Mouse (Mus musculus): ENCODE data around the gene Acp6. TPM values are rescaled to one million over a fixed set of nuclear protein-coding genes. Genes with fewer than 3 reads are reported as not detected.
"Not testable (repeated sequence)": the region's sequence is repeated elsewhere in the genome, so short reads cannot be mapped to it uniquely, and the experiment has no call there.

Gene Acp6
- 22.1 and 24.2 TPM in 2 replicates for polyA plus RNA-seq (2015; fragmentation: Nextera tagmentation; extraction: Ambion mirVana)

DNA sequence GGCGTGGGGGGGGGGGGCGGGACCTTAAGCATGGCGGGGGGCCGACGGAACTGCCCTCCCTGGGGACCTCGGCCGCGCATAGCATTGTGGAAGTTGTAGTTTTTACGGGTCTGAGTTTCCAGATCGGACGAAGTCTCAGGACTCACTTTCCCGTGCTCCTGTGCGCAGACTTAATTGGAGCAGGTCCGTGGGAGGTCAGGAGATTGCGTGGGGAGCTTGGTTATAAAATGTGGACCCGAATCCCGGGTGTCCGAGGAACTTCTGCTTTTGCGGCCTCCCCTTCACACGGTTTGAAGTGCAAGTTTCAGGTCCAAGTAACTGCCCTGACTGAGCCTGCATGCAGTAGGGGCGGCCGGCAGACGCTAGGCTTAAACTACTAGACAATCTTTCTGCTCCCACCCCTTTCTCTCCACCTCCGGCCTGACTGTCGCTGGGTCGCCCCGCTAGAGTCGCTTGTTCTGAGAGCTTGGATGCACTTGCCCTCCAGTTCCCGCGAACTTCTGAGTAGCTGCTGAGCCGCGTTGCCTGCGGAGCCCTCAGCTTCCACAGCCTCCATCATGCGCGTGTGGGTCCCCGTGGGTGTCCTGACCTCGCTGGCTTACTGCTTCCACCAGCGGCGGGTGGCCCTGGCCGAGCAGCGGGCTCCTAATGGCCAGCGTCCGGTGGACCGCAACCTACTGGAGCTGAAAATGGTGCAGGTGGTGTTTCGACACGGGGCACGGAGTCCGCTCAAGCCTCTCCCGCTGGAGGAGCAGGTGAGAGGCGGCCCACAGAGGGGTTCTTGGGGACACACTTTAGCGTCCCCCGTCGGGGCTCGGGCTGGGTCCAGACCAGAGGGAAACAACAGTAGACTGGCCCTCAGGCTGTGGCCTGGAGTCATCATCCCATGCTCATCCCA is at the start of gene Acp6:
Acp6 (plus strand) TSS at position 167 of the 898 bp plus-strand sequence.
- no peaks in the 10 kb centered on the region for H3K27me3 ChIP-seq (replicated peaks; ENCODE audit: control insufficient read depth, insufficient read depth, low read length)
- peak within 1 kb of the TSS; percentile 67 for H3K4me3 ChIP-seq (ENCODE audit: low read length)
- ATAC-seq, result peak; percentile 96
- peak within 1 kb of the TSS; percentile 74 for H3K4me2 ChIP-seq (ENCODE audit: low read length)
- peak within 1 kb of the TSS; percentile 74 for H3K9ac ChIP-seq (ENCODE audit: low read depth, low read length)
- H3K4me1 ChIP-seq (ENCODE audit: control insufficient read depth, insufficient read depth, low read depth, low read length), result peaks cover 2% of the 10 kb centered on the region
- H3K36me3 ChIP-seq (ENCODE audit: control insufficient read depth, insufficient read depth, low read length), result no peaks in the 10 kb centered on the region
- no peaks in the 10 kb centered on the region for H3K9me3 ChIP-seq (ENCODE audit: control insufficient read depth, low read length)
- peak within 1 kb of the TSS; percentile 61; the same call in 1 of the 2 replicates for H3K27ac ChIP-seq (ENCODE audit: low read depth, low read length)
- WGBS, result under 1% methylated on average over 54 of the region's 54 CpGs

DNA sequence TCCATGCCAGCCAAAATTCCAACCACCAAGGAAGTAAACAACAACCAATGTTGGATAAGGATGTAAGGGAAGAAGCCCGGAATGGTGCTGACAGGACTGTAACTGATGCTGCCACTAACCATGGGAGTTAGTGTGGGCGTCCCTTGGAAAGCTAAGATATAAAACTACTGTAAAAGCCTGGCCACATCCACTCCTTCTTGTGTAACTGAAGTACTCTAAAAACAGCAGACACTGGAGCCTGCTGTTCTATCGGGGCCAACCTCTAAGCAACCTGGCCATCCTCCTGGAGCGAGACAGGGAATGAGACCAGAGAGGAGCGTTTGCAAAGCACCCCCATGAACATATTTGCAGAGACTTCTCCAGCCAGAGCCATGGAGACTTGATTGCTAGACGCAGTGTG is 41.1 kb upstream of the Acp6 start:
- no peak for ATAC-seq
- H3K27me3 ChIP-seq (replicated peaks; ENCODE audit: control insufficient read depth, insufficient read depth, low read length), result no peaks in the 10 kb centered on the region
- H3K4me1 ChIP-seq (ENCODE audit: control insufficient read depth, insufficient read depth, low read depth, low read length), result no peaks in the 10 kb centered on the region
- H3K4me2 ChIP-seq (ENCODE audit: low read length), result no peak overlapping the region
- H3K36me3 ChIP-seq (ENCODE audit: control insufficient read depth, insufficient read depth, low read length), result no peaks in the 10 kb centered on the region
- H3K9ac ChIP-seq (ENCODE audit: low read depth, low read length), result no peak overlapping the region
- 94% methylated on average over 6 of the region's 6 CpGs for WGBS
- H3K9me3 ChIP-seq (ENCODE audit: control insufficient read depth, low read length), result peaks cover 7% of the 10 kb centered on the region
- no peak overlapping the region for H3K27ac ChIP-seq (ENCODE audit: low read depth, low read length)
- H3K4me3 ChIP-seq (ENCODE audit: low read length), result no peak overlapping the region

DNA sequence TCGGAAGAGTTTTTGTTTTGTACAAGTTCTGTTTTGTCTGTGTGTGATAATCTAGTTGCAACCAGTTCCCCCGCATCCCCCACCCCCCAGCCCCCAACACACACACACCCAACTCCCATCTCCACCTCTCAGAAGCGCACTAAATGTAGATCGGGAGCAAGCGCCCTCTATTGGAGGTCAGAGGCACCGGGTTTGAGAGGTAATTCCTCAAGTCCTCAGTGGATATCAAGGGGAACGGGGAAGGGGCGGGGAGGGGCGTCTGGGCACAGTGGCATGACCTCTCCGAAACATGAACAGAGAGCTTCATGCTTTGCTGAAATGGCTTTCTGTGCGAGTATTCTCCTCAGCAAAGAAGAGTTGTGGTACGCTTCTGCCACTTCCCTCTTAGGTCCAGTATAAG is 40.3 kb upstream of the Acp6 start:
- Histone ChIP-seq H3K4me1 (ENCODE audit: control insufficient read depth, insufficient read depth, low read depth, low read length) (no peaks in the 10 kb centered on the region), H3K9ac (ENCODE audit: low read depth, low read length) (no peak overlapping the region), H3K9me3 (ENCODE audit: control insufficient read depth, low read length) (peaks cover 7% of the 10 kb centered on the region), H3K27me3 (replicated peaks; ENCODE audit: control insufficient read depth, insufficient read depth, low read length) (no peaks in the 10 kb centered on the region), H3K4me2 (ENCODE audit: low read length) (no peak overlapping the region), H3K4me3 (ENCODE audit: low read length) (no peak overlapping the region), H3K27ac (ENCODE audit: low read depth, low read length) (no peak overlapping the region), H3K36me3 (ENCODE audit: control insufficient read depth, insufficient read depth, low read length) (no peaks in the 10 kb centered on the region)
- WGBS, result 52% methylated on average over 12 of the region's 12 CpGs
- no peak for ATAC-seq

DNA sequence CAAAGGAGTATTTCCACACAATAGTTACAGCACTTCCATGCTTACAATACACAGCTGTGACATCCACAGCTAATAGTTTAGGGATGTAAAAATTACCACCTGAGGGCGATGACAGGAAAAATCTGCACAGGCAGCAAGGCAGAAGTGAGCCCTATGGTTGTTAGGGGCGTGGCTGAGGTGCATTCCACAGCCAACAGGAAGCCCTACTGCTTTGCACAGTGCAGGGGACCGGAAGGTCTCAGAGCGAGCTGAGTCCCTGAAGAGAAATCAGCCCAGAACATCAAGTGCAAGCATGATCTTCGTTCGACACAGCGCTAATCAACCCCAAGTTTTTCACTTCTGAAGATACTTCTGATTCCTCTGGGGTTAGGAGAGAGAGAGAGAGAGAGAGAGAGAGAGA is 34.4 kb upstream of the Acp6 start:
- Histone ChIP-seq H3K4me1 (ENCODE audit: control insufficient read depth, insufficient read depth, low read depth, low read length) (no peaks in the 10 kb centered on the region), H3K4me3 (ENCODE audit: low read length) (no peak overlapping the region), H3K9me3 (ENCODE audit: control insufficient read depth, low read length) (no peaks in the 10 kb centered on the region), H3K4me2 (ENCODE audit: low read length) (no peak overlapping the region), H3K9ac (ENCODE audit: low read depth, low read length) (no peak overlapping the region), H3K27ac (ENCODE audit: low read depth, low read length) (no peak overlapping the region), H3K36me3 (ENCODE audit: control insufficient read depth, insufficient read depth, low read length) (no peaks in the 10 kb centered on the region), H3K27me3 (replicated peaks; ENCODE audit: control insufficient read depth, insufficient read depth, low read length) (no peaks in the 10 kb centered on the region)
- ATAC-seq, result no peak
- 56% methylated on average over 7 of the region's 7 CpGs for WGBS

DNA sequence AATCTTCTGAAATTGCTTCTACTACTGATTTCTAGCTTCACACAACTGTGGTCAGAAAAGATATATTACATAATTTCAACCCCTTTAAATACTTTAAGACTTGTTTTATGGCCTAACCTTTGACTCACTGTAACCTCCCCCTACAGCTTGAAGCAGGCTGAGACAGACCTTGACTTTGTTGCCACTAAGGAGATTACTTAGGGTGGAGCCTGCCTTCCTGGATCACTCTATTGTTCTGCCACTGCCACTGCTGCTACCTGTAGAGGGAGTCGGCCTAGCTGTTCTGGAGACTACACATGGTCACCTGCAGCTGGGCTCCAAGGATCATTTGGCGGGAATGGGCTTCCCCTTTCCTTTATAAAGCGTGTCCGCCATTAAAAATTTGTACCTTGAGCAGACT is 29.2 kb upstream of the Acp6 start:
- Histone ChIP-seq H3K4me2 (ENCODE audit: low read length) (no peak overlapping the region), H3K36me3 (ENCODE audit: control insufficient read depth, insufficient read depth, low read length) (no peaks in the 10 kb centered on the region), H3K4me1 (ENCODE audit: control insufficient read depth, insufficient read depth, low read depth, low read length) (no peaks in the 10 kb centered on the region), H3K9me3 (ENCODE audit: control insufficient read depth, low read length) (0 out of 2 replicates have a peak, but pooled peaks cover 5% of the 10 kb centered on the region), H3K27me3 (replicated peaks; ENCODE audit: control insufficient read depth, insufficient read depth, low read length) (no peaks in the 10 kb centered on the region), H3K9ac (ENCODE audit: low read depth, low read length) (no peak overlapping the region), H3K4me3 (ENCODE audit: low read length) (no peak overlapping the region), H3K27ac (ENCODE audit: low read depth, low read length) (no peak overlapping the region)
- 87% methylated on average over 4 of the region's 4 CpGs for WGBS
- ATAC-seq, result no peak

DNA sequence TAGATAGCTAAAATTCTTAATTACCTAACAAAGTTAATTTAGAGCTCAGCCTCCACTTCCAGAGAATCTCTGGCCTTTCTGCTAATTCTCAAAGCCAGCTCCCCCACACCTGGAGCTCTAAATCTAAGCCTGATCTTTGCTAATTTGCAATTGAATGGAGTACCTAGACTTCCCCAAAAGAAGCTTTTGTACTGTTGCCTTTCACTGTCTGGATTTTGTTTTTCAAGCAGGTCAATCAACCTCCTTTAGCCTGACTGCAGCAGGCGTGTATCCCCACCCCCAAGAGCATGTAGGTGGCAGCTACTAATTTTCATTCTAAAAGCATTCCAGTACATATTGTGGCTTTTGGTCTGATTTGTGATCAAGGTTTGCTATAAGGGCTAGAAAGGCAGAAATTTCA is 20.9 kb upstream of the Acp6 start:
- not testable (repeated sequence) for H3K36me3 ChIP-seq (ENCODE audit: control insufficient read depth, insufficient read depth, low read length); ATAC-seq; H3K9me3 ChIP-seq (ENCODE audit: control insufficient read depth, low read length); H3K27ac ChIP-seq (ENCODE audit: low read depth, low read length); H3K4me2 ChIP-seq (ENCODE audit: low read length); H3K27me3 ChIP-seq (replicated peaks; ENCODE audit: control insufficient read depth, insufficient read depth, low read length); H3K4me3 ChIP-seq (ENCODE audit: low read length); H3K4me1 ChIP-seq (ENCODE audit: control insufficient read depth, insufficient read depth, low read depth, low read length); H3K9ac ChIP-seq (ENCODE audit: low read depth, low read length)
- WGBS, result 41% methylated on average over 1 of the region's 1 CpGs

DNA sequence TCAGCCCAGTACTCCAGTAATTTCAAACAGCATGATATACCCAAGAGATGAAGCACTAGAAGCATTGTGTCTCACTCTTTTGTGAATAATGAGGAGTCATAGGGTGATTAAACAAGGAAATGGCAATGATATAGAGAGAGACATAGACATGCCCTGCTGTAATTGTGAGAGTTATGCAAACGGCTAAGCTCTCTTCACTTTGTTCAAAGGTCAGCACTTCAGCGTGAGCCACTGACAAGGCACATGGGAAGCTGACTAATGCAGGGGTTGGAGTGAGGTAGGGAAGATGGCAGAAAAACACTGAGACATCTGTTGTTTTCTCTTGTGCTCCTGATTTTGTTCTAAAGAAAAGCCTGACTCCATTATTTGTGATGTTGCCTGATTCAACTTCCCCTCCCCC is 7.5 kb upstream of the Acp6 start:
- no peaks in the 10 kb centered on the region for H3K27me3 ChIP-seq (replicated peaks; ENCODE audit: control insufficient read depth, insufficient read depth, low read length)
- no peaks in the 10 kb centered on the region for H3K36me3 ChIP-seq (ENCODE audit: control insufficient read depth, insufficient read depth, low read length)
- H3K27ac ChIP-seq (ENCODE audit: low read depth, low read length), result no peak overlapping the region
- H3K9me3 ChIP-seq (ENCODE audit: control insufficient read depth, low read length), result no peaks in the 10 kb centered on the region
- 58% methylated on average over 2 of the region's 2 CpGs for WGBS
- no peak overlapping the region for H3K9ac ChIP-seq (ENCODE audit: low read depth, low read length)
- H3K4me3 ChIP-seq (ENCODE audit: low read length), result no peak overlapping the region
- no peaks in the 10 kb centered on the region for H3K4me1 ChIP-seq (ENCODE audit: control insufficient read depth, insufficient read depth, low read depth, low read length)
- H3K4me2 ChIP-seq (ENCODE audit: low read length), result no peak overlapping the region
- ATAC-seq, result no peak

DNA sequence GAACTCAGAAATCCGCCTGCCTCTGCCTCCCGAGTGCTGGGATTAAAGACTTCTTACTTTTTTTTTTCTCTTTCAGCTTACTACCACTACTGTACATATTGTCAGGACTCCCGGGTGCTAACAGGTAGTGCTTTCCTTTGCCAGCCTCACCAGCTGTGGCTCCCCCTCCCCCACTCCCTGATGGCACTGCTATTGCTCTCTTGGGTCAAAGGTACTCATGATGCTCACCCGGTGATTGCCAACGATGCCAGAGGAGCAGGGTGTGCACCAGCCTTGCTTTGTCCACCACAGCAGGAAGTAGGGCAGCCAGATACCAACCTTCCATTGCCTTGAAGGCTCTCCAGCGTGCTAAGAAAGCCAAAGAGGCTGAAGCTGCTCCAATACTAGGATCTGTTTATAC is 2.1 kb upstream of the Acp6 start:
- no peaks in the 10 kb centered on the region for H3K9me3 ChIP-seq (ENCODE audit: control insufficient read depth, low read length)
- H3K27me3 ChIP-seq (replicated peaks; ENCODE audit: control insufficient read depth, insufficient read depth, low read length), result no peaks in the 10 kb centered on the region
- no peaks in the 10 kb centered on the region for H3K36me3 ChIP-seq (ENCODE audit: control insufficient read depth, insufficient read depth, low read length)
- no peak overlapping the region for H3K9ac ChIP-seq (ENCODE audit: low read depth, low read length)
- no peak overlapping the region for H3K27ac ChIP-seq (ENCODE audit: low read depth, low read length)
- peaks cover 2% of the 10 kb centered on the region for H3K4me1 ChIP-seq (ENCODE audit: control insufficient read depth, insufficient read depth, low read depth, low read length)
- H3K4me2 ChIP-seq (ENCODE audit: low read length), result no peak overlapping the region
- H3K4me3 ChIP-seq (ENCODE audit: low read length), result no peak overlapping the region
- WGBS, result 92% methylated on average over 6 of the region's 6 CpGs
- no peak for ATAC-seq

DNA sequence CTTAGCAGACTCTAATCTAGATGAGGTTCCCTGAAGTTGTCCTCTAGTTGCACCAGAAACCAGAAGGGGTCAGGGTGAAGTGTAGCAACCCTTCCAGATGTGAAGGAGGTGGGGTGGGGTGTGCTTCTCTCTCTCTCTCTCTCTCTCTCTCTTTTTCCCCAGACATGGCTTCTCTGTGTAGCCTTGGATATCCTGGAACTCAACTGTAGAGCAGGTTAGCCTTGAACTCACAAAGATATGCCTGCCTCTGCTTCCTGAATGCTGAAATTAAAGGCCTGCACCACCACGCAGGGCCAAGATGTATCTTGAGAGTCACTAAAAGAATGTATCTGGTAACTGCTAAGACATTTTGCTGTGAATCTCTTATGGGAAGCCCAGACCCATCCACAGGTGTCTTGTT is 1.3 kb upstream of the Acp6 start:
- no peak overlapping the region for H3K4me3 ChIP-seq (ENCODE audit: low read length)

More for the DNA sequence above, 1.3 kb upstream of the Acp6 start:
- no peak for ATAC-seq
- no peak overlapping the region for H3K4me2 ChIP-seq (ENCODE audit: low read length)
- H3K4me1 ChIP-seq (ENCODE audit: control insufficient read depth, insufficient read depth, low read depth, low read length), result peaks cover 2% of the 10 kb centered on the region
- H3K9ac ChIP-seq (ENCODE audit: low read depth, low read length), result no peak overlapping the region
- H3K9me3 ChIP-seq (ENCODE audit: control insufficient read depth, low read length), result no peaks in the 10 kb centered on the region
- H3K36me3 ChIP-seq (ENCODE audit: control insufficient read depth, insufficient read depth, low read length), result no peaks in the 10 kb centered on the region
- WGBS, result 78% methylated on average over 1 of the region's 1 CpGs
- H3K27ac ChIP-seq (ENCODE audit: low read depth, low read length), result no peak overlapping the region
- H3K27me3 ChIP-seq (replicated peaks; ENCODE audit: control insufficient read depth, insufficient read depth, low read length), result no peaks in the 10 kb centered on the region
